Mouse (Mus musculus) CH12.LX (cell line): ENCODE data around the gene Tbrg4. TPM values are rescaled to one million over a fixed set of nuclear protein-coding genes. Genes with fewer than 3 reads are reported as not detected.

ENCODE experiments used
- DNase-seq: peaks from one replicate; pipeline ENCODE4 v3.0.0-alpha.2; 2013; ENCODE audit errors: extremely low read depth
- H3K27ac ChIP-seq: 2 replicates; pipeline ENCODE4 v1.5.1; 2012; ENCODE audit warnings: low read depth, mild to moderate bottlenecking, control low read depth, moderate library complexity; ENCODE audit not compliant: insufficient read depth
- H3K27me3 ChIP-seq: replicated peaks from 2 replicates; pipeline ENCODE3; 2012; ENCODE audit warnings: inconsistent platforms
- H3K36me3 ChIP-seq, 2 experiments: replicated peaks in 1 of 2; 2 replicates each; pipeline versions ENCODE3 to v1.6.1; 2012; ENCODE audit warnings: inconsistent platforms in 1 of 2, low read length in 1 of 2, mild to moderate bottlenecking in 1 of 2, mixed read lengths in 1 of 2, moderate library complexity in 1 of 2; ENCODE audit not compliant: control insufficient read depth in 1 of 2, insufficient read depth in 1 of 2
- H3K4me1 ChIP-seq, 2 experiments: 2 replicates each; pipeline ENCODE4 v1.6.1; 2012; ENCODE audit warnings: inconsistent platforms in 1 of 2, moderate library complexity in 1 of 2; ENCODE audit not compliant: insufficient read depth in 2 of 2, control insufficient read depth in 1 of 2
- H3K4me2 ChIP-seq: 2 replicates; pipeline ENCODE4 v1.6.1; 2012; ENCODE audit warnings: low read depth, mild to moderate bottlenecking, control low read depth; ENCODE audit not compliant: poor library complexity, insufficient read depth, severe bottlenecking
- H3K4me3 ChIP-seq, 3 experiments: fragments of 150-350 bp in 1 of 3; sonication (generic) in 1 of 3; replicated peaks in 1 of 3; 2 replicates each; pipeline versions ENCODE3 to v1.5.1; 2011 to 2012; ENCODE audit warnings: low read depth in 2 of 3, low read length in 2 of 3, mild to moderate bottlenecking in 2 of 3, moderate library complexity in 2 of 3, control low read depth in 1 of 3, improper control_type of control experiment in 1 of 3, inconsistent platforms in 1 of 3, mixed read lengths in 1 of 3; ENCODE audit not compliant: poor library complexity in 1 of 3
- H3K79me2 ChIP-seq: replicated peaks from 2 replicates; pipeline ENCODE4 v1.6.1; 2012; ENCODE audit warnings: mild to moderate bottlenecking, moderate library complexity; ENCODE audit not compliant: control insufficient read depth, poor library complexity, insufficient read depth, severe bottlenecking; ENCODE audit errors: extremely low read depth
- H3K9ac ChIP-seq: 2 replicates; pipeline ENCODE4 v1.6.1; 2012; ENCODE audit warnings: low read depth, mild to moderate bottlenecking, control low read depth, moderate library complexity; ENCODE audit not compliant: insufficient read depth
- H3K9me3 ChIP-seq: replicated peaks from 2 replicates; pipeline ENCODE3; 2012; ENCODE audit warnings: low read length, inconsistent platforms, mixed read lengths
- CHD1 ChIP-seq: IDR thresholded peaks from 2 replicates; pipeline ENCODE4 v1.6.1; 2012; ENCODE audit warnings: low read depth, low read length, improper control_type of control experiment, inconsistent platforms
- CTCF ChIP-seq, 2 experiments: IDR thresholded peaks in 1 of 2; conservative IDR thresholded peaks in 1 of 2; 2 replicates each; pipeline ENCODE4 v1.5.1; 2011 to 2012; ENCODE audit warnings: low read depth in 2 of 2, low read length in 2 of 2, improper control_type of control experiment in 1 of 2, inconsistent platforms in 1 of 2, mild to moderate bottlenecking in 1 of 2, moderate library complexity in 1 of 2
- HCFC1 ChIP-seq: IDR thresholded peaks from 2 replicates; pipeline ENCODE4 v1.6.1; 2012; ENCODE audit warnings: low read depth, mild to moderate bottlenecking, inconsistent platforms, low read length, improper control_type of control experiment
- IRF4 ChIP-seq: IDR thresholded peaks from 2 replicates; pipeline ENCODE4 v1.6.1; 2014; ENCODE audit warnings: low read depth, mild to moderate bottlenecking, inconsistent platforms, low read length, improper control_type of control experiment
- JUN ChIP-seq: IDR thresholded peaks from 2 replicates; pipeline ENCODE4 v1.6.1; 2011; ENCODE audit warnings: low read depth, mild to moderate bottlenecking, low read length, improper control_type of control experiment, moderate library complexity; ENCODE audit not compliant: insufficient read depth
- JUND ChIP-seq: conservative IDR thresholded peaks from 2 replicates; pipeline ENCODE4 v1.6.1; 2011; ENCODE audit warnings: low read depth, low read length, improper control_type of control experiment
- MEF2A ChIP-seq: IDR thresholded peaks from 2 replicates; pipeline ENCODE4 v1.6.1; 2014; ENCODE audit warnings: low read depth, mild to moderate bottlenecking, inconsistent platforms, low read length, improper control_type of control experiment, borderline replicate concordance
- MXI1 ChIP-seq: IDR thresholded peaks from 2 replicates; pipeline ENCODE4 v1.6.1; 2011; ENCODE audit warnings: mild to moderate bottlenecking, low read depth, low read length, improper control_type of control experiment
- POLR2A ChIP-seq: IDR thresholded peaks from 2 replicates; pipeline ENCODE4 v1.6.1; 2011; ENCODE audit warnings: low read depth, mild to moderate bottlenecking, improper control_type of control experiment, low read length
- POLR2AphosphoS2 ChIP-seq: IDR thresholded peaks from 2 replicates; pipeline ENCODE4 v1.6.1; 2011; ENCODE audit warnings: low read depth, low read length, improper control_type of control experiment
- RAD21 ChIP-seq: IDR thresholded peaks from 2 replicates; pipeline ENCODE4 v1.6.1; 2011; ENCODE audit warnings: low read depth, mild to moderate bottlenecking, low read length, improper control_type of control experiment, moderate library complexity
- SIN3A ChIP-seq: IDR thresholded peaks from 2 replicates; pipeline ENCODE4 v1.6.1; 2012; ENCODE audit warnings: low read length, improper control_type of control experiment, inconsistent platforms
- SMC3 ChIP-seq: IDR thresholded peaks from 2 replicates; pipeline ENCODE4 v1.6.1; 2011; ENCODE audit warnings: low read depth, low read length, improper control_type of control experiment
- TBP ChIP-seq: conservative IDR thresholded peaks from 2 replicates; pipeline ENCODE4 v1.6.1; 2011; ENCODE audit warnings: low read depth, low read length, improper control_type of control experiment
- TCF12 ChIP-seq: IDR thresholded peaks from 2 replicates; pipeline ENCODE4 v1.6.1; 2014; ENCODE audit warnings: low read depth, mild to moderate bottlenecking, inconsistent platforms, low read length, improper control_type of control experiment
- USF1 ChIP-seq: IDR thresholded peaks from 2 replicates; pipeline ENCODE4 v1.6.1; 2014; ENCODE audit warnings: low read depth, mild to moderate bottlenecking, inconsistent platforms, low read length, improper control_type of control experiment
- USF2 ChIP-seq: conservative IDR thresholded peaks from 2 replicates; pipeline ENCODE4 v1.6.1; 2011; ENCODE audit warnings: low read depth, low read length, improper control_type of control experiment
- ZC3H11A ChIP-seq: IDR thresholded peaks from 2 replicates; pipeline ENCODE4 v1.6.1; 2012; ENCODE audit warnings: low read depth, mild to moderate bottlenecking, inconsistent platforms, low read length, improper control_type of control experiment
- dilution Hi-C: fragments of 300-500 bp; cut with MboI; formaldehyde crosslinking; loops from 2 replicates; pipeline ENCODE4 v1.14.3; 2020; ENCODE audit warnings: low sequenced_read_pairs; ENCODE audit not compliant: extremely low pct_unique_long_range_greater_than_20kb, extremely low pct_ligation_motif_present
- in situ Hi-C: fragments of 300-500 bp; cut with MboI; formaldehyde crosslinking; loops from 3 replicates; pipeline ENCODE4 v1.14.3; 2019; ENCODE audit warnings: low sequenced_read_pairs, low pct_ligation_motif_present, low pct_unique_long_range_greater_than_20kb, mixed read lengths
- polyA plus RNA-seq: library from polyadenylated mRNA; unstranded; fragments of >175 nt; gene quantifications from 2 replicates; pipeline ENCODE4 v1.2.1, GENCODE M21; 2012; ENCODE audit warnings: low read depth; ENCODE audit not compliant: insufficient read length
- total RNA-seq, 2 experiments: library from RNA; depleted of rRNA; stranded (reverse); fragments of 300-350 nt in 1 of 2; fragments of >200 nt in 1 of 2; gene quantifications; 2 replicates each; pipeline ENCODE4 v1.2.3; 2012 to 2014

Gene Tbrg4
- total and polyA plus RNA-seq, 3 experiments: 69.0 to 191 (median 93.1) TPM

DNA sequence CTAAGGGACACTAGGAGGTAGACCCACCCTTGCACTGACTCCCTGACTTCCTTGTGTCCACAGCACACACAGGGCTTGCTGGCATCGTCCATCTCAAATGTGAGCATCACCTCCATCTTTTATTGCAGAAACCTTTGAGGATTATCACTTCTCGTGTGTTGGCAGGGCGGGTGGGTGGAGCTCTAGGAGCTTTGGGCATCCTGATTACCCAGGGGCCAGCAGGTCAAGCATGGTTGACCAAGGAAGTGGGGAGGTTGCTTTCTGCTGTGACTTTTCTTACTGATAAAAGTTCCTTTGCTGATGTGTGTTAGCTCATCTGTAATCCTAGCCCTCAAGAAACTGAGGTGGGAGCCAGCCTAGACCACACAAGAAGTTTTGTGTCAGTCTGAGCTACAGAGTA, 49.7 kb downstream of the Tbrg4 start:
- Histone ChIP-seq H3K27me3 (no peaks in the 10 kb centered on the region), H3K4me1 (peaks cover 0 to 12% of the 10 kb centered on the region in 2 experiments; a peak in 2 of 4 replicates), H3K4me2 (no peak overlapping the region), H3K27ac (no peak overlapping the region), H3K9me3 (no peaks in the 10 kb centered on the region), H3K9ac (no peak overlapping the region), H3K36me3 (peaks cover 28 to 65% of the 10 kb centered on the region in 2 experiments), H3K79me2 (no peaks in the 10 kb centered on the region)
- no peak for DNase-seq
- in situ Hi-C loops: no loop called here
- TF ChIP-seq RAD21 (no peak), USF2 (no peak), JUND (no peak), JUN (no peak), CHD1 (no peak), HCFC1 (no peak), USF1 (no peak), TCF12 (no peak), MXI1 (no peak), SMC3 (no peak), SIN3A (no peak), IRF4 (no peak), POLR2AphosphoS2 (no peak), MEF2A (no peak), CTCF (conservative IDR thresholded peaks at IDR 0.05 in 1 of 2, IDR thresholded peaks at IDR 0.05 in 1 of 2; ENCODE audit: low read depth in 2 of 2, low read length in 2 of 2) (no peak), ZC3H11A (no peak), TBP (no peak)
- TF ChIP-seq, all 38 proteins: peak for 0
- no peak overlapping the region for H3K4me3 ChIP-seq
- dilution Hi-C loops: no loop called here

DNA sequence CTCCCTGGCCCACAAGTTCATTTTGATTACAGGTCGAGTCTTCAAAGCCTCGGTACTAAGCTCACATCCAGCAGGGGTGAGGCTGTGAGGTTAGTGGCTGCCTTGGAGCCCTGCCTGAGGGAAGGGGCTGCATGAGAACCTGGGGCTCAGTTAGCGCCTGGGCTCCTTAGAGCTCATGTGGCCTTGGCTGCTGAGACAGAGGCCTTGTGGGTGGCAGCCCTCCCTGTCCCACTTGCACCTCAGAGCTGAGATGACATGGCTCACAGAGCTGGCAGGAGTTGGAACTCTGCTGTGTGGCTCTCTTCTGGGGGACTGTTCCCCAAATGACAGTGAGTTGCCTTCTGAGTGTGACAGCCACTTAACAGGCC, 56.5 kb downstream of the Tbrg4 start:
- H3K4me2 ChIP-seq: no peak overlapping the region
- H3K9me3 ChIP-seq: no peaks in the 10 kb centered on the region
- dilution Hi-C loops: no loop called here
- no peaks in the 10 kb centered on the region for H3K79me2 ChIP-seq
- peaks cover 0 to 15% of the 10 kb centered on the region in 2 experiments; a peak in 1 of 4 replicates for H3K4me1 ChIP-seq
- no peak for DNase-seq
- H3K27ac ChIP-seq: no peak overlapping the region
- TF ChIP-seq POLR2A (no peak), MEF2A (no peak)
- TF ChIP-seq, all 38 proteins: peak for 0
- H3K27me3 ChIP-seq: no peaks in the 10 kb centered on the region
- peaks cover 20 to 82% of the 10 kb centered on the region in 2 experiments for H3K36me3 ChIP-seq
- no peak overlapping the region for H3K4me3 ChIP-seq
- in situ Hi-C loops: no loop called here
- H3K9ac ChIP-seq: no peak overlapping the region
